Mouse (Mus musculus): ENCODE results near the gene Rpp25. TPM values are rescaled to one million over a fixed set of nuclear protein-coding genes. Genes with fewer than 3 reads are reported as not detected.
A peak's percentile ranks its signal among the peaks of the same experiment; 100 is the strongest.

The Rpp25 gene
- polyA plus RNA-seq (2012; rRNA removed) = 8.0 and 11.1 TPM in 2 replicates

DNA sequence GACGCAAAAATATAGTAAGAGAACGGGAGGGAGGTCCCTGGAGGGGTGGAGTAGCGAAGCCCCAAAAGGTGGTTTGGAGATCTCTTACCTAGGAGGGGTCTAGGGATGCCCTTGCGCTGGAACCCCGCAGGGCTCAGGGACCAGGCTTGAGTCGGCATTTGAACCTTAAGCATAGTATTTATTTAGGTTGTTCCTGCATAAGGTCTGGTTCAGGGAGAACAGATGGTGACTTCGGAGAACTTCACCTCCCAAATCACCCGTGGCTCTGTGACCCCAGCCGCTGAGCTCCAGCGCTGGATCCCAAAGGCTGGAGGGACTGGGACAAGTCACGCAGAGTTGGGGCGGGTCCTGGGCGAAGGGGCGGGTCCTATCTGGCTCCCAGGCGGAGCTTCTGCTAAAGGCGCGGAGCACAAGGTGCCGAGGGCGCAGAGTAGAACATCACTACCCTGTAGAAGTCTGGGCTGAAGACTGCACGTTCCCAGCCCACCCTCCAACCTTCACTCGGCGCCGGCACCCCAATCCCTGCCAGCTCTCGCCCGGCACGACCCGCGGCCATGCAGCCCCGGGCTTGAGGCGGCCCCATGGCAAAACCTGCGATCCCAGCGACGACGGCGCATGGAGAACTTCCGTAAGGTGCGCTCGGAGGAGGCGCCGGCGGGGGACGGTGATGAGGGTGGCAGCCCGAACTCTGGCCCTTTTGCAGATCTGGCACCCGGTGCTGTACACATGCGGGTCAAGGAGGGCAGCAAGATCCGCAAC lies at the start of gene Rpp25:
Gene Rpp25, plus strand, starts transcription at position 405 of the 759 bp plus-strand sequence.
- peaks cover 3% of the 10 kb centered on the region; the same call in 1 of the 2 replicates for H3K4me1 ChIP-seq (ENCODE audit: control insufficient read depth, insufficient read depth, low read length)
- H3K27ac ChIP-seq (ENCODE audit: insufficient read depth, low read length) = no peak within 1 kb of the TSS
- peak within 1 kb of the TSS; percentile 27 for H3K4me3 ChIP-seq (replicated peaks; ENCODE audit: insufficient read depth, low read depth, low read length)
- no peaks in the 10 kb centered on the region; the same call in 1 of the 2 replicates for H3K27me3 ChIP-seq (ENCODE audit: control insufficient read depth, insufficient read depth, low read length)
- DNase-seq = peak in 1 of 2 experiments; percentile 22
- TF ChIP-seq CTCF (IDR thresholded peaks at IDR 0.05; ENCODE audit: borderline replicate concordance, insufficient read depth, low read depth, low read length) (no peak), POLR2A (IDR thresholded peaks at IDR 0.05; ENCODE audit: borderline replicate concordance, insufficient read depth, low read length) (no peak)
- WGBS = 3% methylated on average over 46 of the region's 46 CpGs

DNA sequence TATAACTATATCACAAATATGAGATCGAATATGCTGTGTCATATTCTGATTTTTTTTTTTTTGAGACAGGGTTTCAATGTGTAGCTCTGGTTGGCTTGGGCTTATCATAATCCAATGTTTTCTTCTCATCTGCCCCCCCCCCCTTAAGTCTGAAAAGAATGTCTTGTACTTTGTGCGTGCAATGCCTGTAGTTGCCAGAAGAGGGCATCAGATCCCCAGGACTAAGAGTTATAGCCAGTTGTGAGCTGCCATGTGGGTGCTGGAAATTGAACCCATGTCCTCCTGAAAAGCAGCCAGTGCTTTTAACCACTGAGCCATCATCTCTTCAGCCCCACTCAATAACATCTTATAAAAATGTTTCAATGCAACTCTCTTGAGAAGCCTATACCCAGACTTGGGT lies 44.1 kb upstream of the Rpp25 start:
- WGBS = 98% methylated on average over 2 of the region's 2 CpGs
- Histone ChIP-seq H3K27ac (ENCODE audit: insufficient read depth, low read length) (no peak overlapping the region), H3K4me1 (ENCODE audit: control insufficient read depth, insufficient read depth, low read length) (peaks cover 19% of the 10 kb centered on the region), H3K4me3 (replicated peaks; ENCODE audit: insufficient read depth, low read depth, low read length) (no peak overlapping the region), H3K27me3 (ENCODE audit: control insufficient read depth, insufficient read depth, low read length) (no peaks in the 10 kb centered on the region)
- TF ChIP-seq POLR2A (IDR thresholded peaks at IDR 0.05; ENCODE audit: borderline replicate concordance, insufficient read depth, low read length) (no peak), CTCF (IDR thresholded peaks at IDR 0.05; ENCODE audit: borderline replicate concordance, insufficient read depth, low read depth, low read length) (no peak)
- DNase-seq = no peak

DNA sequence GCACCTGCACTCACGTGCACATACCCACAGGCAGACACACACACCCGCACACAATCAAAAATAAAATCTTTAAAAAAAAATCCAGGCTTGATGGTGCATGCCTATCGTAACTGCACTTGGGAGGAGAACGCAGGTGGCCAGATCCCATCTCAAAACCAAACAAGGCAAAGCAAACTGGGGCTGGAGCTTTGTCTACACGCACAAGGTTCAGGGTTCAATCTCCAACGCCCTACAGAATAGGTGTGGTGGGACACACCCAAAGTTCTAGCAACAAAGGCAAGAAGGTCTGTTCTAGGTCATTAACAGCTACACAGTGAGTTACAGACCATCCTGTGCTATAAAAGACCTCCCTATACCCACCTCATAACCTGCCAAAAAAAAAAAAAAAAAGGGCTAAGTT lies 41.0 kb upstream of the Rpp25 start:
- 81% methylated on average over 6 of the region's 6 CpGs for WGBS

DNA sequence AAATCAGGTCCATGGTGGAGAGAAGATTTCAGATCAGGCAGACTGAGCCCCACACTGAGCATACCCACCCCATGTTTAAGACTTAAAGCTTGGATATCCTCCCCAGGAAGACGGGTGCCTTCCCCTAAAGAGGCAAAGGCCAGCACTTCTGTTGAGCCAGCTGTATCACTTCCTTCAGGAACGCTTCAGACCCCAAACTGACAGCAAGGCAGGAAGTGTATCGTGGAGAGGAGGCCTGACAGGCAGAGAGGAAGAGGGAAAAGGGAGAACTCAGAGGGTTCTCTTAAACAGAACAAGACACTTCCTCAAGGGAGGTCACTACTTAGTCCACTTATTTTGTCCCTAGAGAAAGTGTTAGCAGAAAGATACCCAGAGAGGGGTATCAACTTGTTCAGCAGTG lies 37.7 kb upstream of the Rpp25 start:
- no peak overlapping the region for H3K27ac ChIP-seq (ENCODE audit: insufficient read depth, low read length)
- TF ChIP-seq CTCF (IDR thresholded peaks at IDR 0.05; ENCODE audit: borderline replicate concordance, insufficient read depth, low read depth, low read length) = no peak
- no peak for TF ChIP-seq POLR2A (IDR thresholded peaks at IDR 0.05; ENCODE audit: borderline replicate concordance, insufficient read depth, low read length)
- DNase-seq = no peak
- peaks cover 19% of the 10 kb centered on the region for H3K4me1 ChIP-seq (ENCODE audit: control insufficient read depth, insufficient read depth, low read length)
- 52% methylated on average over 3 of the region's 3 CpGs for WGBS
- no peaks in the 10 kb centered on the region for H3K27me3 ChIP-seq (ENCODE audit: control insufficient read depth, insufficient read depth, low read length)
- peak overlapping the region; percentile 7 for H3K4me3 ChIP-seq (replicated peaks; ENCODE audit: insufficient read depth, low read depth, low read length)

More for the DNA sequence above, 41.0 kb upstream of the Rpp25 start:
- no peaks in the 10 kb centered on the region for H3K27me3 ChIP-seq (ENCODE audit: control insufficient read depth, insufficient read depth, low read length)
- H3K4me1 ChIP-seq (ENCODE audit: control insufficient read depth, insufficient read depth, low read length) = peaks cover 19% of the 10 kb centered on the region
- no peak overlapping the region for H3K27ac ChIP-seq (ENCODE audit: insufficient read depth, low read length)
- no peak overlapping the region for H3K4me3 ChIP-seq (replicated peaks; ENCODE audit: insufficient read depth, low read depth, low read length)
- no peak for TF ChIP-seq CTCF (IDR thresholded peaks at IDR 0.05; ENCODE audit: borderline replicate concordance, insufficient read depth, low read depth, low read length)
- no peak for TF ChIP-seq POLR2A (IDR thresholded peaks at IDR 0.05; ENCODE audit: borderline replicate concordance, insufficient read depth, low read length)
- no peak for DNase-seq

GRCm38 (mm10) chr9:57467271-57467771 lies 36.5 kb upstream of the Rpp25 start:
- no peak for TF ChIP-seq CTCF (IDR thresholded peaks at IDR 0.05; ENCODE audit: borderline replicate concordance, insufficient read depth, low read depth, low read length)
- no peak for TF ChIP-seq POLR2A (IDR thresholded peaks at IDR 0.05; ENCODE audit: borderline replicate concordance, insufficient read depth, low read length)
- Histone ChIP-seq H3K4me1 (ENCODE audit: control insufficient read depth, insufficient read depth, low read length) (peaks cover 19% of the 10 kb centered on the region), H3K27ac (ENCODE audit: insufficient read depth, low read length) (peak overlapping the region; percentile 86), H3K27me3 (ENCODE audit: control insufficient read depth, insufficient read depth, low read length) (no peaks in the 10 kb centered on the region), H3K4me3 (replicated peaks; ENCODE audit: insufficient read depth, low read depth, low read length) (peak overlapping the region; percentile 95)
- DNase-seq = peak; percentile 78 to 79
- WGBS = 1% methylated on average over 18 of the region's 18 CpGs

DNA sequence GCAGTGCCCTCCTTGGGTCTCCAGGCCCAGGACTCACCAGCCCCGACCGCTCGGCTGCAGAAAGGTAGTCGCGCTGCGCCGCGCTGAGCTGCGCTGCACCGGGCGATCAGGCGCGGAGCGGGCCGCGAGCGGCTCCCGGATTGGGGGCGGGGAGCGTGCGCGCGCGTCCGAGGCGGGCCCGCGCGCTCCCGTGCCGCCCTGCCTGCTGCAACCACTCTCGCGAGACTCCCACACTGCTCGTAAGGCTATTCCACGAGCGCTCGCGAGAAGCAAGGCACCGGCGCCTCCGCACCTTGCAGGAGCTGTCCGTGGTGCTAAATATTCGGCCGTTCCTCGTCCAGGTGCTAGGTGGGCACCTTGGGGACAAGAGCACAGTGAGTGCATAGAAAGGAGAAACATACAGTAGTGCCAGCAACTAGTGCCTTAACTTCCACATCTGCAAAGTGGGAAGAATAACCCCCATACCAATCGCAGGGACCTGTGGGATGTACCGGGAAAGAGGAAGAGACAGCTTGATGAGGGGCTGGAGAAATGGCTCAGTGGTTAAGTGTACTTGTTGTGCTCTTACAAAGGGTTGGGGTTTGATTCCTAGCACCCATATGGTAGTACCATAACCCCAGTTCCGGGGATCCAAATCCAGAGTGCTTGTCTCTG lies 35.8 kb upstream of the Rpp25 start, which contains the start of gene Scamp5:
Gene Scamp5, minus strand, starts transcription at position 165 of the 654 bp plus-strand sequence.
- WGBS = under 1% methylated on average over 46 of the region's 48 CpGs
- Histone ChIP-seq H3K4me1 (ENCODE audit: control insufficient read depth, insufficient read depth, low read length) (peaks cover 19% of the 10 kb centered on the region), H3K27me3 (ENCODE audit: control insufficient read depth, insufficient read depth, low read length) (no peaks in the 10 kb centered on the region), H3K27ac (ENCODE audit: insufficient read depth, low read length) (peak within 1 kb of the TSS; percentile 86), H3K4me3 (replicated peaks; ENCODE audit: insufficient read depth, low read depth, low read length) (peak within 1 kb of the TSS; percentile 95)
- TF ChIP-seq POLR2A (IDR thresholded peaks at IDR 0.05; ENCODE audit: borderline replicate concordance, insufficient read depth, low read length) = peak; percentile 99; the same call in 1 of the 2 replicates
- TF ChIP-seq CTCF (IDR thresholded peaks at IDR 0.05; ENCODE audit: borderline replicate concordance, insufficient read depth, low read depth, low read length) = no peak
- peak; percentile 90 to 94 for DNase-seq

- H3K4me1 ChIP-seq (ENCODE audit: control insufficient read depth, insufficient read depth, low read length) = peaks cover 16% of the 10 kb centered on the region
- WGBS = 22% methylated on average over 4 of the region's 4 CpGs
- peak; percentile 38 to 58 for DNase-seq
- no peaks in the 10 kb centered on the region for H3K27me3 ChIP-seq (ENCODE audit: control insufficient read depth, insufficient read depth, low read length)
- no peak overlapping the region for H3K27ac ChIP-seq (ENCODE audit: insufficient read depth, low read length)
- no peak overlapping the region for H3K4me3 ChIP-seq (replicated peaks; ENCODE audit: insufficient read depth, low read depth, low read length)
- TF ChIP-seq CTCF (IDR thresholded peaks at IDR 0.05; ENCODE audit: borderline replicate concordance, insufficient read depth, low read depth, low read length) = no peak
- TF ChIP-seq POLR2A (IDR thresholded peaks at IDR 0.05; ENCODE audit: borderline replicate concordance, insufficient read depth, low read length) = no peak
These were observed 34.9 kb upstream of the Rpp25 start for GRCm38 (mm10) chr9:57468914-57469313.

Data from cerebellum, adult 2 months (tissue).